Mouse (Mus musculus) CH12.LX (cell line): Measurements from ENCODE around the gene Zhx3. TPM values are rescaled to one million over a fixed set of nuclear protein-coding genes. Genes with fewer than 3 reads are reported as not detected.

Experiments
- DNase-seq: peaks from one replicate; pipeline ENCODE4 v3.0.0-alpha.2; 2013; ENCODE audit errors: extremely low read depth
- H3K27ac ChIP-seq: 2 replicates; pipeline ENCODE4 v1.5.1; 2012; ENCODE audit warnings: low read depth, mild to moderate bottlenecking, control low read depth, moderate library complexity; ENCODE audit not compliant: insufficient read depth
- H3K27me3 ChIP-seq: replicated peaks from 2 replicates; pipeline ENCODE3; 2012; ENCODE audit warnings: inconsistent platforms
- H3K36me3 ChIP-seq, 2 experiments: replicated peaks in 1 of 2; 2 replicates each; pipeline versions ENCODE3 to v1.6.1; 2012; ENCODE audit warnings: inconsistent platforms in 1 of 2, low read length in 1 of 2, mild to moderate bottlenecking in 1 of 2, mixed read lengths in 1 of 2, moderate library complexity in 1 of 2; ENCODE audit not compliant: control insufficient read depth in 1 of 2, insufficient read depth in 1 of 2
- H3K4me1 ChIP-seq, 2 experiments: 2 replicates each; pipeline ENCODE4 v1.6.1; 2012; ENCODE audit warnings: inconsistent platforms in 1 of 2, moderate library complexity in 1 of 2; ENCODE audit not compliant: insufficient read depth in 2 of 2, control insufficient read depth in 1 of 2
- H3K4me2 ChIP-seq: 2 replicates; pipeline ENCODE4 v1.6.1; 2012; ENCODE audit warnings: low read depth, mild to moderate bottlenecking, control low read depth; ENCODE audit not compliant: poor library complexity, insufficient read depth, severe bottlenecking
- H3K4me3 ChIP-seq, 3 experiments: fragments of 150-350 bp in 1 of 3; sonication (generic) in 1 of 3; replicated peaks in 1 of 3; 2 replicates each; pipeline versions ENCODE3 to v1.5.1; 2011 to 2012; ENCODE audit warnings: low read depth in 2 of 3, low read length in 2 of 3, mild to moderate bottlenecking in 2 of 3, moderate library complexity in 2 of 3, control low read depth in 1 of 3, improper control_type of control experiment in 1 of 3, inconsistent platforms in 1 of 3, mixed read lengths in 1 of 3; ENCODE audit not compliant: poor library complexity in 1 of 3
- H3K79me2 ChIP-seq: replicated peaks from 2 replicates; pipeline ENCODE4 v1.6.1; 2012; ENCODE audit warnings: mild to moderate bottlenecking, moderate library complexity; ENCODE audit not compliant: control insufficient read depth, poor library complexity, insufficient read depth, severe bottlenecking; ENCODE audit errors: extremely low read depth
- H3K9ac ChIP-seq: 2 replicates; pipeline ENCODE4 v1.6.1; 2012; ENCODE audit warnings: low read depth, mild to moderate bottlenecking, control low read depth, moderate library complexity; ENCODE audit not compliant: insufficient read depth
- H3K9me3 ChIP-seq: replicated peaks from 2 replicates; pipeline ENCODE3; 2012; ENCODE audit warnings: low read length, inconsistent platforms, mixed read lengths
- CHD1 ChIP-seq: IDR thresholded peaks from 2 replicates; pipeline ENCODE4 v1.6.1; 2012; ENCODE audit warnings: low read depth, low read length, improper control_type of control experiment, inconsistent platforms
- GABPA ChIP-seq: IDR thresholded peaks from 2 replicates; pipeline ENCODE4 v1.6.1; 2012; ENCODE audit warnings: low read depth, low read length, improper control_type of control experiment, inconsistent platforms; ENCODE audit not compliant: insufficient replicate concordance
- JUN ChIP-seq: IDR thresholded peaks from 2 replicates; pipeline ENCODE4 v1.6.1; 2011; ENCODE audit warnings: low read depth, mild to moderate bottlenecking, low read length, improper control_type of control experiment, moderate library complexity; ENCODE audit not compliant: insufficient read depth
- MAX ChIP-seq: IDR thresholded peaks from 2 replicates; pipeline ENCODE4 v1.6.1; 2011; ENCODE audit warnings: low read length, improper control_type of control experiment
- MEF2A ChIP-seq: IDR thresholded peaks from 2 replicates; pipeline ENCODE4 v1.6.1; 2014; ENCODE audit warnings: low read depth, mild to moderate bottlenecking, inconsistent platforms, low read length, improper control_type of control experiment, borderline replicate concordance
- MXI1 ChIP-seq: IDR thresholded peaks from 2 replicates; pipeline ENCODE4 v1.6.1; 2011; ENCODE audit warnings: mild to moderate bottlenecking, low read depth, low read length, improper control_type of control experiment
- NELFE ChIP-seq: IDR thresholded peaks from 2 replicates; pipeline ENCODE4 v1.6.1; 2011; ENCODE audit warnings: low read depth, low read length, improper control_type of control experiment
- NRF1 ChIP-seq: IDR thresholded peaks from 2 replicates; pipeline ENCODE4 v1.6.1; 2014; ENCODE audit warnings: low read depth, mild to moderate bottlenecking, inconsistent platforms, low read length, improper control_type of control experiment, moderate library complexity
- POLR2AphosphoS2 ChIP-seq: IDR thresholded peaks from 2 replicates; pipeline ENCODE4 v1.6.1; 2011; ENCODE audit warnings: low read depth, low read length, improper control_type of control experiment
- TBP ChIP-seq: conservative IDR thresholded peaks from 2 replicates; pipeline ENCODE4 v1.6.1; 2011; ENCODE audit warnings: low read depth, low read length, improper control_type of control experiment
- ZC3H11A ChIP-seq: IDR thresholded peaks from 2 replicates; pipeline ENCODE4 v1.6.1; 2012; ENCODE audit warnings: low read depth, mild to moderate bottlenecking, inconsistent platforms, low read length, improper control_type of control experiment
- dilution Hi-C: fragments of 300-500 bp; cut with MboI; formaldehyde crosslinking; loops from 2 replicates; pipeline ENCODE4 v1.14.3; 2020; ENCODE audit warnings: low sequenced_read_pairs; ENCODE audit not compliant: extremely low pct_unique_long_range_greater_than_20kb, extremely low pct_ligation_motif_present
- in situ Hi-C: fragments of 300-500 bp; cut with MboI; formaldehyde crosslinking; loops from 3 replicates; pipeline ENCODE4 v1.14.3; 2019; ENCODE audit warnings: low sequenced_read_pairs, low pct_ligation_motif_present, low pct_unique_long_range_greater_than_20kb, mixed read lengths
- polyA plus RNA-seq: library from polyadenylated mRNA; unstranded; fragments of >175 nt; gene quantifications from 2 replicates; pipeline ENCODE4 v1.2.1, GENCODE M21; 2012; ENCODE audit warnings: low read depth; ENCODE audit not compliant: insufficient read length
- total RNA-seq, 2 experiments: library from RNA; depleted of rRNA; stranded (reverse); fragments of 300-350 nt in 1 of 2; fragments of >200 nt in 1 of 2; gene quantifications; 2 replicates each; pipeline ENCODE4 v1.2.3; 2012 to 2014

Zhx3 gene
- total and polyA plus RNA-seq, 3 experiments = 1.3 to 4.2 (median 2.6) TPM

- no peak overlapping the region for H3K4me2 ChIP-seq
- dilution Hi-C loops = no loop called here
Observed at GRCm38 (mm10) chr2:160802326-160802725, 70.5 kb downstream of the Zhx3 start.

GRCm38 (mm10) chr2:160800967-160801366 lies 71.8 kb downstream of the Zhx3 start:
- Histone ChIP-seq H3K4me1 (peaks cover 0 to 6% of the 10 kb centered on the region in 2 experiments; a peak in 2 of 4 replicates), H3K9ac (no peak overlapping the region), H3K9me3 (no peaks in the 10 kb centered on the region), H3K4me3 (no peak overlapping the region), H3K79me2 (no peaks in the 10 kb centered on the region), H3K4me2 (no peak overlapping the region), H3K27ac (no peak overlapping the region), H3K36me3 (no peaks in the 10 kb centered on the region), H3K27me3 (no peaks in the 10 kb centered on the region)
- TF ChIP-seq GABPA = no peak
- no peak for DNase-seq
- dilution Hi-C loops (no loop called here), in situ Hi-C loops (no loop called here)

More at GRCm38 (mm10) chr2:160802326-160802725, 70.5 kb downstream of the Zhx3 start:
- Histone ChIP-seq H3K36me3 (no peaks in the 10 kb centered on the region), H3K9ac (no peak overlapping the region), H3K27me3 (no peaks in the 10 kb centered on the region), H3K4me3 (no peak overlapping the region)
- TF ChIP-seq JUN (no peak), MAX (no peak), TBP (no peak), CHD1 (no peak)
- TF ChIP-seq, all 38 proteins: peak for 0
- in situ Hi-C loops = no loop called here
- DNase-seq = no peak
- Histone ChIP-seq H3K9me3 (no peaks in the 10 kb centered on the region), H3K79me2 (no peaks in the 10 kb centered on the region), H3K27ac (no peak overlapping the region), H3K4me1 (peaks cover 0 to 6% of the 10 kb centered on the region in 2 experiments; a peak in 2 of 4 replicates)

- in situ Hi-C loops (loop anchor here (10.0 kb wide), 1 partner anchor 203 kb away; no protein-coding TSS in a partner anchor), dilution Hi-C loops (no loop called here)
- Histone ChIP-seq H3K27ac (no peak overlapping the region), H3K79me2 (no peaks in the 10 kb centered on the region), H3K36me3 (no peaks in the 10 kb centered on the region), H3K4me2 (no peak overlapping the region), H3K9ac (no peak overlapping the region), H3K27me3 (no peaks in the 10 kb centered on the region), H3K4me3 (no peak overlapping the region), H3K9me3 (no peaks in the 10 kb centered on the region), H3K4me1 (no peaks in the 10 kb centered on the region)
- TF ChIP-seq NELFE (no peak), ZC3H11A (no peak), MEF2A (no peak), MXI1 (no peak), NRF1 (no peak), POLR2AphosphoS2 (no peak)
- no peak for DNase-seq
Observed at GRCm38 (mm10) chr2:160798206-160798605, 74.6 kb downstream of the Zhx3 start.
